Mouse (Mus musculus) heart, postnatal 4 days (tissue): ENCODE measurements around the gene Pfn2. TPM values are rescaled to one million over a fixed set of nuclear protein-coding genes. Genes with fewer than 3 reads are reported as not detected.
"Not testable (repeated sequence)": the region's sequence is repeated elsewhere in the genome, so short reads cannot be mapped to it uniquely, and the experiment has no call there.

ENCODE experiments used
- DNase-seq: peaks from one replicate; pipeline ENCODE4 v3.0.0; 2021
- total RNA-seq, 2 experiments: library from RNA; stranded (reverse); gene quantifications; 2 replicates each; pipeline ENCODE4 v1.2.3; 2021

Gene Pfn2
- 10 to 100 TPM; 33.1 to 34.7 TPM for total RNA-seq

DNA sequence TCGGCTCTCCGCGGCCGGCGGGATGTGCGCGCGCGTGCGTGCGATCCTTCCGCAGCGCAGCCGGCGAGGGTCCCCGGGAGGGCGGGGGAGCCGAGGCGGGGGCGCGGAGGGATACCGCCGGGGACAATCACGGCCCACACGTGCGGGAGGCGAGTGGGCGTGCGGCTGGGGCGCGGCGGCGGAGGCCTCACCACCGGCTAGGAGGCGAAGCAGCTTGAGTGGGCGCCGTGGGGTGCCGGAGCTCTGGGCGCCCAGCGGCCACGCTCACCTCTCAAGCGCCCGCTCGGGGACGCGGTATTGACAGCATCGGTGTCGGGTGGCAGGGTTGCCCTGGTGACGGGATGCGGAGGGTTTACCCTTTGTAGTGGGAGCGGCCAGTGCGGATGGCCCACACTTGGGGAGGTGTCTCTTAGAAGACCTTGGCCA is at the start of gene Pfn2:
TSS of gene Pfn2 (minus strand) at position 320 of the 426 bp plus-strand sequence.
- DNase-seq = peak; percentile 84

DNA sequence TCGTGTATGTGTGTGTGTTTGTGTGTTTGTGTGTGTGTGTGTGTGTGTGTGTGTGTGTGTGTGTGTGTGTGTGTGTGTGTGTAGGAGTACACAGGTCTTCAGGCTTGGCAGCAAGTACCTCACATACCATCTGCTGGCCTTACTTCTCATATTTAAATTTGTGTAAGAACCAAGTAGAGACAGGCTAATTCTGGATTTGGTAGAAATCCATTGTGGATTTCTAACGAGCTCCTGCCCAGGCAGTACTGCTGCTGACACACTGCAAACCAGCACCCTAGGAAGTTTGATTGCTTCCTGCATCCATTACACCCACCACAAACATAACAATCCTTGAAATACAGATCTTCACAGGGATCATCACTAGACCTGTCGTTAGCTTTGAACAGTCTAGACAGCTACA is 35.1 kb upstream of the Pfn2 start:
- DNase-seq = no peak

DNA sequence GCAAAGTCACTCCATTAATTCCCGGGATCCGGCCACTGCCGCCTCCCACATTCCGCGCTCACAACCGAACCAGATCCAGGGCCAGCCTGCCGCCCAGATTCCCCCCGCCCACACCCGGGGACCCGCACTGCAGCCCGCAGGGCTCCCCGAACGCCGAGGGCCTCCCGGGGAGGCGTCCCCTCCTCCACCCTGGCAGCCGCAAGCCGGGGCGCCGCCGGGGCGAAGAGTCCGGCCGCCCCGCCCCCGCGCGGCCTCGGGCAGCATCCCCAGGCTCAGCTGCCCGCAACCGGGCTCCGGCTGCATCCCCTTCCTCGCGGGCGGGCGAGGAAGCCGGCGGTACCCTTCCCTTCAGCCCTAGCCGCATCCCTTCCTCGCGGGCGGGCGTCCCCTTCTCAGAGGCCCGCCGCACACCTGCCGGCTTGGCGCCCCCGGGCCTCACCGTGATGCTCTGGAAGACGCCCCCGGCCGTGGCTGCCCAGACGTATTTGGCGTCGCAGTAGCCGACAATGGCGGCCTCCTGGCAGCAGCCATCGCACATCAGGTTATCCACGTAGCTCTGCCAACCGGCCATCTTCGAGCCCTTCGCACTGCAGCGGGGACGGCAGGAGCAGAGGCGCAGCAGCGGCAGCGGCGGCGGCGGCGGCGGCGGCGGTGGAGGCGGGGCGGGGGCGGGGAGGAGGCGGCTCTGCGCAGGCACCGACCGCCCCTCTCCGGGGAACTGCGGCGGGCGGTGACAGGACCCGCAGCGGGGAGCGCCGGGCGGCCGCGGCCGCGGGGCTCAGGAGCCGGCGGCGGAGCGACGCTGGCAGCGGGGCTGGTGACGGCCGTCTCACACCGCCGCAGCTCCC is 743 bp downstream of the Pfn2 start:
- DNase-seq = peak; percentile 68

DNA sequence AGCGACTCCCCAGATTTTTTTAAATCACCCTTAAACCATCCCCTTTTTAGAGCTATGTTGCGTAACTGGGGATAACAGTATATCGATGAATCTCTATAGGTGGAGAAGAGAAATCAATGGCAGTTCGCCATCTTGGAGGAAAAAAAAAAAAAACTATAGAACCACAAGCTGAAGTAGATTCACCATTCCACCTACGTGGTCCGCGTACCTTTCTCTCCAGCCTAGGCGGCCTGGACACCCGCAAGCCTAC is 1.3 kb downstream of the Pfn2 start:
- DNase-seq = no peak

DNA sequence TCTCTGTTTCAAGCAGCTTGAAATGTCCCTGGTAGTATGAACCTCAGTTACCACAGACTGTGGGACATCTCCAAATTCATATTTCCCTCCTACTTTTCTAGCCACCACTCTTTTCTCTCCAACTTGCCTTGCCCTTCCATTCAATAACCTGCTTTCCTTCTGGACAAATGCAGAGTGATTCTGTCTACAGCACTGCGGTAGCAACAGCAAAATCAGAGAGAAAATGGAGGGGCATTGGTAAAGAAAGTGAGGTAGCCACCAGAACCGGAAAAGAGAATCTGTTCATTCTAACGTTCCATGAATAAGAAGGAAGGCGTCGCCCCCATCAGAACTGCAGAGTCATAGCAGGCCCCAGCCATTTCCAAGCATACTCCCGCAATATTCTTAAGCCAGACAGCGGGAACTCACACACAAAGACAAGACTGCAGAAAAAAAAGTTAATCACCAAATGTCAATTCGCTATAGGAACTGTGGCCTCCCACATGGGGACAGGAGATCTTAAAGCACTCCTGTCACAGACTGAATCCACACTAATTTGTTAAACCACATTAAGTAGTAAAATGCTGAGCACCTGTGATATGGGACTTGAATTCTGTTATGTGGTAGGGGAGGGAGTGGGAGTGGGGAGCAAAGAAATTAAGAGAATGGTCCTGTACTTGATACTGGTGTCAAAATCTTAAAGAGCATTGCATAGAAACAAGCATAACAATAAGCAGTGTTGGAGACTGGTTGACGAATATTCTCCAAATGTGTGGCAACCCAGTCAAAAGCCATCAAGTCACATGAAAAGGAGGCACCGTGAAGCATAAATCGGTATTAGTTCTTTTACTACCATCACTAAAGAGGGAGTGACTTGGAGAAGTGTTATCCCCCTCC is 1.9 kb downstream of the Pfn2 start:
- peak; percentile 8 for DNase-seq

DNA sequence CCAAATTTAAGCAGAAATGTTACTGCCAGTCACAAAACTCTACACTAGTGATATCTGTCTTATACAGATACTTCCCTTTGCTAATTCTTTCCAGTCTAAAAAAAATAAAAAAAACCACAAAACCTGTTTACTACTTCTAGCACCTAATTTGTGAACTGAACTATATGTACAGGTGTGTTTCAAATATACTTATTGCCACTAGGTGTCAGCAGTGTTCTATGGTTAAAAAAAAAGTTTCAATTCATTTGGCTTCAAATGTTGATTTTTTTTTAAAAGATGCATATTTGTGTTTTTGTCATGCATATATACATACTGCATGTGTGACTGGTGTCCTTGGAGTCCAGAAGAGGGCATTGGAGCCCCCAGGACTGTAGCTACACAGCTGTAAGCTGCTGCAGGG is 4.1 kb downstream of the Pfn2 start:
- DNase-seq = no peak

DNA sequence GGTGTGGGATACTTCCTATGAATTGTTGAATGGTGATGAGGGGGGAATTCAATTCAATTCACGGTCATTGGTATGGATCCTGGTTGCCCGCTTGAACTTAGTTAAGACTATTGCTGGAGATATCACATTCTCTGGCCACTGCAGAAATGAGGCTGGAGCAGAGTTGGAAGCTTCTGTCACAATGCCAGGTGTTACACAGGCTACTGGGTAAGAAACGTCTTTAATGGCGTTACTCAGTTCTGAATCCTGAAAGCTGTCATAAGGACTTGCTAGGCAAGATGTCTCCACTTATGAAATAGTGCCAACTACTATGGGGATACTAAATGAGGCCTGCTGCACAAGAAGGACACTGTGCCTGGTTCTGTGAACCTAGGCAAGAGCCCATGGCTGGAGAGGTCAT is 11.0 kb downstream of the Pfn2 start:
- DNase-seq = no peak

DNA sequence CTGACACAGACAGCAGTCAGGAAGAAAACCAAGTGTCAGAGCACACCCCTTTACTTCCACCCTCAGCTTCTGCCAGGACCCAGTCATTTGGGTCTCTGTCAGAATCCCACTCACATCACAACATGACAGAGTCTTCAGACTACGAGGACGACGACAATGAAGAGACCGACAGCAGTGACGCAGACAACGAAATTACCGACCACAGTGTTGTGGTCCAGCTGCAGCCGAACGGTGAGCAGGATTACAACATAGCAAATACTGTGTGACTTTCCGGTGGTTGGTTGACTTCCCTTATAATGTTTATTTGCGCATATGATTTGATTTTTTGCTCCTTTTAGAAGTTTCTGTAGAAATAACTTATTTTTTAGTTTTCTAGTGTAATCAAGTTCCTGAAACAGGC is 14.3 kb downstream of the Pfn2 start:
- no peak for DNase-seq

DNA sequence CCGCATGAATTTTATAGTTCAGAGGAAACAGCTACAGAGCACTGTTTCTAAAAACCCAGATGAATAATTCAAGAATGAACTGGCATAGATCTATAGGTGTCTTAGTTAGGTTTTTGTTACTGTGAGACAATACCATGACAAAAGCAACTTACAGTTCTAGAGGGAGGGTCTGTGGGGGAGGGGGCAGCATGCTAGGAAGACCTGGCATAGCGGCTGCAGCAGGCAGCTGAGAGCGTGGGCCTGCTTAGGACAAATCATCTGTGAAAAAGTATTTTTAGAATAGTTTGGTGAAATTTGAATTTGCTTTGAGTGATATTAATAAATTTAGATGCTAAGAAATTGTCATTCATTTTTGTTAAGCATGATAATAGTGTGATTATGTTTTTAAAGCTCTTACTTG is 22.0 kb downstream of the Pfn2 start:
- no peak for DNase-seq

DNA sequence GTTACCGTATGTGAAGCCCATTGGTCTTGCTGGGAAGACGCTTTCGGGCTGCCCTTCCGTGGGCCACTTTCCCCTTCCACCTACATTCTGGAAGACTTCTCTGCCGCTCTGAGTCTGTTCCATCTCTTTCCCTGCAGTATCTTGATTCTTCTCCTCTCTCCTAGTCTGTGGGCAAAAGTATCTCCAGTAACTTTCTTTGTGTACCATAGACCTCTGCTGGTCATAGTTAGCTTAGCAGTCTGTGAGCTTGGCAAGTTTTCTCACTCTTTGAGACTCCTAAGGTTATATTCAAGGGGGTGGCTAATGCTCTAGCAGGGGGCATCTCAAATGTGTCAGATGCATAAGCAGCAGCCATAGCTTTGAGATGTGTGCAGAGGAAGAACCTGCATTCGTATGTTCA is 32.4 kb downstream of the Pfn2 start:
- DNase-seq = peak; percentile 14

DNA sequence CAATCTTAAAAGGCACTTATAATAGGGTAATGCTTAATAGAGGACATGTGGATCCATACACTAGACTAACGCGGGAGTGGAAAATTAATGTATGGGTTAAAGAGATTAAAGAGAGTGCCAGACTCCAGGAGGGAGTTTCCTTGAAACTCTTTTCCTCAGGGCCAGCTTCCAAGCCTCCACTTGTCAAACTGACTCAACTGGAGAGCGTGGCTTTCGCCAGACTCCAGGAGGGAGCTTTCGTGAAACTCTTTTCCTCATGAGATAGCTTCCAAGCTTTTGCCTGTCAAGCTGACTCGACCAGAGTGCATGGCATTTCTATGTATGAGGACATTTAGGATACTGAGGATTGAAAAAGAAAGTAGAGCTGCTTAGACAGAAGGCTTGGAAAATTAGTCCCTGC is 52.8 kb downstream of the Pfn2 start:
- not testable (repeated sequence) for DNase-seq

Other genes starting within 250 kb of the Pfn2 start
- 10 to 100 TPM; 22.3 to 24.0 TPM for gene Commd2, start 196.4 kb downstream of the Pfn2 start, total RNA-seq
- not detected for gene Ankub1, start 155.3 kb downstream of the Pfn2 start, total RNA-seq
- 10 to 100 TPM; 37.2 to 37.8 TPM for gene Rnf13, start 112.0 kb downstream of the Pfn2 start, total RNA-seq